Mouse (Mus musculus): ENCODE measurements around the gene Mast3.
A peak's percentile ranks its signal among the peaks of the same experiment; 100 is the strongest.

Mast3 gene

GRCm38 (mm10) chr8:70762118-70762517 is 42.7 kb downstream of the Mast3 start:
- DNase-seq (ENCODE audit: low read depth, low spot score), result no peak

- peak; percentile 100 for DNase-seq (ENCODE audit: low read depth, low spot score)
These were observed 44.0 kb downstream of the Mast3 start, which contains the start of gene Mpv17l2 for GRCm38 (mm10) chr8:70760775-70761406. TSS of gene Mpv17l2 (minus strand) at chr8:70760946.

- no peak for DNase-seq (ENCODE audit: low read depth, low spot score)
These were observed 44.5 kb downstream of the Mast3 start for GRCm38 (mm10) chr8:70760350-70760749.

GRCm38 (mm10) chr8:70758616-70759561 is 46.0 kb downstream of the Mast3 start:
- peak; percentile 35 for DNase-seq (ENCODE audit: low read depth, low spot score)

GRCm38 (mm10) chr8:70758308-70758615 is 46.6 kb downstream of the Mast3 start:
- DNase-seq (ENCODE audit: low read depth, low spot score), result no peak

GRCm38 (mm10) chr8:70757523-70758307 is 47.1 kb downstream of the Mast3 start:
- DNase-seq (ENCODE audit: low read depth, low spot score), result peak; percentile 73

GRCm38 (mm10) chr8:70756476-70757040 is 48.3 kb downstream of the Mast3 start:
- DNase-seq (ENCODE audit: low read depth, low spot score), result no peak

GRCm38 (mm10) chr8:70755661-70756475 is 49.0 kb downstream of the Mast3 start:
- DNase-seq (ENCODE audit: low read depth, low spot score), result no peak

- DNase-seq (ENCODE audit: low read depth, low spot score), result peak; percentile 95
These were observed 49.8 kb downstream of the Mast3 start for GRCm38 (mm10) chr8:70754871-70755660.

GRCm38 (mm10) chr8:70754043-70754870 is 50.6 kb downstream of the Mast3 start, which contains the start of gene Rab3a:
TSS of gene Rab3a (plus strand) at chr8:70754679.
- DNase-seq (ENCODE audit: low read depth, low spot score), result peak; percentile 100

GRCm38 (mm10) chr8:70753151-70753550 is 51.7 kb downstream of the Mast3 start:
- DNase-seq (ENCODE audit: low read depth, low spot score), result peak; percentile 88

- peak; percentile 84 for DNase-seq (ENCODE audit: low read depth, low spot score)
These were observed 52.7 kb downstream of the Mast3 start for GRCm38 (mm10) chr8:70752000-70752764.

GRCm38 (mm10) chr8:70750128-70750680 is 54.6 kb downstream of the Mast3 start:
- no peak for DNase-seq (ENCODE audit: low read depth, low spot score)

- DNase-seq (ENCODE audit: low read depth, low spot score), result no peak
These were observed 55.7 kb downstream of the Mast3 start for GRCm38 (mm10) chr8:70749097-70749674.

- DNase-seq (ENCODE audit: low read depth, low spot score), result peak; percentile 61
These were observed 56.4 kb downstream of the Mast3 start for GRCm38 (mm10) chr8:70748246-70749096.

- DNase-seq (ENCODE audit: low read depth, low spot score), result no peak
These were observed 57.5 kb downstream of the Mast3 start for GRCm38 (mm10) chr8:70747211-70747890.

All from brain, adult 2 months (tissue).